Mouse (Mus musculus) right cerebral cortex, adult 18-20 months (tissue): ENCODE measurements around the gene Gm49601.

ENCODE experiments used
- DNase-seq: peaks from one replicate; pipeline ENCODE4 v3.0.0; 2022; ENCODE audit warnings: mixed read lengths

Gm49601 gene

GRCm38 (mm10) chr16:18628948-18629340 lies 2.7 kb upstream of the Gm49601 start:
- no peak for DNase-seq

GRCm38 (mm10) chr16:18628206-18628947 lies 2.1 kb upstream of the Gm49601 start:
- peak; percentile 63 for DNase-seq

- no peak for DNase-seq
Observed at GRCm38 (mm10) chr16:18627163-18627562, 936 bp upstream of the Gm49601 start.

DNA sequence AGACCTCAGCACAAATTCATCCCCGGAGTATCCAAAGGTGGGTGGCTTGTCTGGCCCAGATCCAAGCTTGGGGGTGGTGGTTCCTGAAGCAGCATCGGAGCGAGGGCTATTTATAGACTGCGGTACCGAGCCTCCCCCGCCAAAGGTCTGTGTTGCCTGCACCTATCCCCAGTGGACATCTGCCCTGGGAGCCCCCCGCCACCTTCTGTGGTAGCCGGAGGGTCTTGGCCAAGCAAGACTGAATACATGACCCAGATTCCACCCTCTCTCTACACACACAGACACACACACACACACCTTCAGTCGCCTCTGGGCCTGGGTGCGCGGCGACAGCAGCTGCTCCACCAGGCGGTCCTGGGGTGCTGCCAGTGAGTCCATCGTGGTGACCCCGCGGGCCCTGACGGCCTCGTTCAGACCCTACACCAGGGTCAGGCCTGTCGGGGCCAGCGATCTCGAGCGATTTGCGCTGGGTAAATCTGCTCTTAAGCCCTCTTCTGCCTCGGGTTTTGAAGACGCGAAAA lies 376 bp downstream of the Gm49601 start:
- peak; percentile 86 for DNase-seq

DNA sequence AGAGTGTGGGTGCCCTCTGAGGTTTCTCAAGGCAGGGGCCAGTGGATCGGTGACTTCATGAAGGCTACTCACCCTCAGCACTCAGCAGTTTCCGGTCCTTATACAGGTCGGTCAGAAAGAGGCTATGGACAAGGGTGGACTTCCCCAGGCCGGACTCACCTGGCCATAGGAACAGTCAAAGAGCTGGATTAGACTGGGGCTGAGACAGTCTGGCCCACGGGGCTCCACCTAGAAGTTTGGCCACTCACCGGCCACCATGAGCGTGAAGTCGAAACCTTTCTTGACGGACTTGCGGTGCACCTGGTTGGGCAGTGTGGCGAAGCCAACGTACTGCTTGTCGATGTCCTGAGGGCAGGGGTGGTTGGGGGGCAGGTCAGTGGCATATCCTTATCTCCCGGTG lies 1.1 kb downstream of the Gm49601 start:
- no peak for DNase-seq

DNA sequence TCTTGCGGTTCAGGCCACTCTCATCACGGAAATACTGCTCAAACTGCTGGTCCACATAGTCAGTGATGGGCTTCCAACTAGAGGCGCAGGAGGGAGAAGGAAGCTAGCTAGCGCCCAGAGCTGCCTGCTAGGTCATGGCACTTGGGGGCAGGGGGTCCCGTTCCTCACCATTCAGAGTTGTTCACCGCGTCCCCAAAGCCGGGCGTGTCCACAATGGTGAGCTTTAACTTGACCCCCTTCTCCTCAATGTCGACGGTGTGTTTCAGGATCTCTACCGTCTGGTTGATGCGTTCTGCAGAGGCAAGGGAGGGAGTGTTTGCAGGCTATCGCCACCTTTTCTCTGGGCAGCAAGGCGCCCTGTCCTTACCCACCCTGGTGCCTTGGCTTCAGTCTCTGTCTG lies 1.6 kb downstream of the Gm49601 start:
- no peak for DNase-seq

DNA sequence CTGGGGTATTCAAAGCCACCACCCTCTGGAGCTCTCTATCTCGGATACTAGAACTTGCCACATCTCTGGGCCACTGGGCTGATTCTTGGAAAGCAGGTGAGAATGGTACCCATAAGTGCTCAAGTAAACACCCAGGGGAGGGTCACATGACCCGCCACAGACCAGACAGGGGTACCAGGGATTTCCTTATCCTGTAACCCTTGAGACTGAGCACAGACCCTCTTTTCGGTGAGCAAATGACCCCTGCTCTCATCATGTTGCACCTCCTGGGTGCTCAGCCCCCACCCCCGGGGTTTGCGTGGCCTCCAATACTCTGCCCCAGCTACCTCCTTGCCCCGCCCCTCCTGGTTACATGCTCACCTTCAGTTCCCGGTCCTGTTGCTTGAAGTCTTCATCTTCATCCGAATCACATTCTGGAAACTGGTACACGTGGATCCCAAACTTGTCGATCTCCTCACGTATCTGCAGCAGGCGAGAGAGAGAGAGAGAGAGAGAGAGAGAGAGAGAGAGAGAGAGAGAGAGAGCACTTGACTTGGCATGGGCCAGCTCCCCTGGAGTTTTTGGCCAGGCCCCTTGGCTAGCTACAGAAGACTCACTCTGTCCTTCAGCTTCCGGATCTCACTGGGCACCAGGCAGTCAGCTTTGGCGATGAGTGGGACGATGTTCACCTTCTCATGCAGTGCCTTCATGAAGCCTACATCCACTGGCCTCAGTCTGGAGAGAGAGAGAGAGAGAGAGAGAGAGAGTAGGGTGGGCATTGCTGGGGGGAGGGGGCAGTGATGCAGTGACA lies 2.3 kb downstream of the Gm49601 start:
- DNase-seq: no peak

DNA sequence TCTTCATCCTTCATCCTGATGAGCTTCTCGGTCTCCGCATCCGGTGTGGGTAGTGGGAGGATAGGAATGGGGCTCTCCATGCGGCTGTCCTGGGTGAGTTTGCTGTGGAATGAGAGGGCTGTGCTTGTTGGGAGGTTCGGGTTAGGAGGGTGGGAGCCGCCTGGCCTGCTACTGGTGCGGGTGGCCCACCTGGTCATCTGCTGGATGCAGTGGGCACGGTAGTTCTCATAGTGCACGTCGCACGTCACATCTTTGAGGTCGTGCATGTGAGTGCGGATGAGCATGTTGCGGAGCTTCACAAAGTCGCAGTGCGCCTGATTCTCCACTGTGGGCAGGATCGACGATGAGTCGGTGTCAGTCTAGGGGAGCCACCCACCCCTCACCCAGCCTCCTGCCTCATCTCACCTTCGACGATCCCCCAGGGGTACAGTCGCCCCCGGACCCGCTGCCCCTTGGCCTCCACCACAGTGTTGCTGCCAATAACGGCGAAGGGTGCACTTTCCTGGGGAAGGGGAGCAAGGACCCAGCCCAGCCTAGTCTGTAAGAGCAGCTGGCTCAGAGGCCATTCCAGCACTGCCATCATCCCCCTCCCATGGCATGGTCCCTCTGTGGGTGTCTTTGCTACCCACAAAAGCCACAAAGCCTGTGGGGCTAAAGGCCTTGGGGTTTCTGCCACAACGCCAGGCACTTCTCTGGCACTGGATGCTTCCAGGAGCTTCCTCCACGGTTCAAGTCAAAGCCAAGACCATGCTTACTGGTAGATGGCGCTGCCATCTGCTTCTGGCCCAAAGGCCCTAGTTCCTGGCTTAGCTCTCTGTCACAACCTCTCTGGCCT lies 3.1 kb downstream of the Gm49601 start:
- DNase-seq: peak; percentile 46

DNA sequence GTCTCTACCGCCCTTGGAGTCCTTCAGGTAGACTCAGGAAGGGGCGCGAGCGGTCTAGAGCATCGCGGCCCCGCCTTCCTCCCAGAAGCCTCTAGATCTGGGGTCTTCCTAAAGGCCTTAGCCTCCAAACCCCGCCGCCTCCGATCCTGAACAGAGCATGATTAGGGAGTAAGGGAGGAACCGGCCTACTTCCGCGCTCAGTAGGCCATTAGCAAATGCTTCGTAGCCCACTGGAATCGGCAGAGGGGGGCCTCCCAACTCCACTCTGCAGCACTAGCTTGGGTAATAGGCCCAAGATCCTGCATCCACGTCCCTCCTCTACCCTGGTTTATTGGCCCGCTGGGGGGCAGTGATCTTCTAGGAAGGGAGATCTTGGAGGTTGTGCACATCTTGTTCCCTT lies 4.2 kb downstream of the Gm49601 start, which contains the start of gene Gp1bb:
Gene Gp1bb, minus strand, starts transcription at position 385 of the 400 bp plus-strand sequence.
- no peak for DNase-seq

DNA sequence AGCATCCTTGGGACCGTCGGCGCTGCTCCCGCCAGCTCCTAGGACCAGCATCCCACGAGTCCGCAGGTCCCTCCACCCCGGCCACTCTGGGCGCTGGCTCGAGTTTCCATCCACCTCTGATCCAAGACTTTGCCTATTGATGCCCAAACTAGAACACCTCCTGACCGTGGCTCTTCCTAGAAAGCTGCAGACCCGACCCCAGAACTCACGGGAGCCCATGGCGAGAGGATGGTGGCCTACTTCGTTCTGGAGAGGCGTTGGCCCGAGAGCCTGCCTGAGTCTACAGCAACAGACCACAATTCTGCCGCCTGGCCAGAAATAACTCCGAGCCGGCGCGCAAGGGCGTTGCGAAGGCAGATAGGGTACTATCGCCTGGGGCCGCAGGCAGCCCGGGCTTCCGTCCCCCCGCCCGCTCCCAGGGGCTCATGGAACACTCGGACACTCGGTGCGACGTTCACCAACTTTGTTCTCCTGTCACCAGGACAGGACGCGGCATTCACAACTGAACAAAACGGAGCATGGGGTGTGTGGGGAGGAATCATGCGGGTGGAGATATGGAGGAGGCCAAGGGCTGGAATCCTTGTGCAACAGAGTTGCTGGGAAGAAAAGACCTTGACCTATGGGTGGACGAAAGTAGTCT lies 4.7 kb downstream of the Gm49601 start:
- DNase-seq: peak; percentile 46

DNA sequence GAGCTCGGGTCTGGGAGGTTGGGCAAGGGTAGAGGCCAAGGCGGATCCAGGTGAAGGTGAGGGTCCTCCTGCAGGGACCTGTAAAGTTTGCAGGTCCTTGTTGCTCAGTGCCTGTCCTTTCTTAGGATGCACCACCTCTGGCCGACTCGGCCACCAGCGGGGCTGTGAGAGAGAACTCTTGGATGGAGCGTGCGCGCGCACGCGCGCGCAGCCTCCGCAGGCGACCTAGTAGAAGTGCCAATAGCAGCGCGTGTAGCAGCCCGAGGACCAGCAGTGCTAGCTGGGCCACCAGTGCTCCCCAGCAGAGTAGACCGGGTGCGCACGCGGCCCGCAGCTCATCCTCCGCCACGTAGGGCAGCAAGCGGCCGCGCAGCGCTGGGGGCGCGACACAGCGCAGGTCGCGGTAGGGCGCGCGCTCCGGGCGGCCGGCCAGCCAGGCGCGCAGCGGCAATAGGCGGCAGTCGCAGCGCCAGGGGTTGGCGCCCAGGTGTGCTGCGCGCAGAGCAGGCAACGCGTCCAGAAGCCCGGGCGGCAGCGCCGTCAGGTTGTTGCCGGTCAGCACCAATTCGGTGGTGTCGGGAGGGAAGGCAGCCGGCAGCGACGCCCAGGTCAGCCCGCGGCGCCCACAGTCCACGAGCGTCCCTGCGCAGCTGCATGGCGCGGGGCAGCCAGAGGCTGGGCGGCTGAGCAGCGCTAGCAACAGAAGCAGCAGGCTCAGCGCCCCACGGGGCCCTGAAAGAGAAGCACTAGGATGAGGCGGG lies 5.4 kb downstream of the Gm49601 start:
- DNase-seq: peak; percentile 60

DNA sequence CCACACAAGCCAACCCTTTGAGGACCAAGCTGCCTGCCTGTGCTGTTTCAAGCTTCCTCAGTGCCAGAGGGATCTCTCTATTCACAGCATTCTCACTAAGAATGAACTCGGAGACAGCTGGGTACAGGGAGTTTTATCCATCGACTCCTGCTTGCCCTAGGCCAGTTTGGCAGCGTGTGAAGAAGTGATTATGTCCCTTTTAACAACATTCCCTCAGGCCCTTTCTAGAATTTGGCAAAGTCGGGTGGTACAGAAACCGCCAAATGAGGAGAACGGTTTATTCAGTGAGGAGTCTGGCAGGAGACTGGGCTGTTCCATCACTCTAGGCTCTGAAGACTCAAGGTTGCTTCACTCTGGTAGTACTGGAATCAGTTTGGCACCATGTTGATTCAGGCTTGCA lies 6.0 kb downstream of the Gm49601 start:
- no peak for DNase-seq

DNA sequence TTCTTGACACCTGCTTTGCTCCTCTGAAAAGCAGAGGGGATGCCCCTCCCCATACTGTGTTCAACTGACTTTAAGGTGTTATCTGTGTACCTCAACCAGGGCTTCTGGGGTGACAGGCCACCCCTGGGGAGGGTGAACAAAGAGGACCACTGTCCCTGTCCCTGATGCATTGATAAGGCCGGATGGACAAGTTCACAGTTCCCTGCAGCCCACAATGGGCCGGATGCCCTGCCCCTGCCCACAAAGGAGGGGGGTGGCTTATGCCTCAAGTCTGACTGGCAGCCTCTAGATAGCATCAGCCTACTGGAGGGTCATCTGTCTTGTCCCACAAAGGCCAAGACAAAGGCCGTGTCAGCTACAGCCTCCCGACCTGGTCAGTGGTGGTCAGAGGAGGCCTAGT lies 7.1 kb downstream of the Gm49601 start:
- DNase-seq: no peak

- DNase-seq: no peak
Observed at GRCm38 (mm10) chr16:18618297-18618696, 7.9 kb downstream of the Gm49601 start.

GRCm38 (mm10) chr16:18617370-18618065 lies 8.7 kb downstream of the Gm49601 start:
- DNase-seq: peak; percentile 88

DNA sequence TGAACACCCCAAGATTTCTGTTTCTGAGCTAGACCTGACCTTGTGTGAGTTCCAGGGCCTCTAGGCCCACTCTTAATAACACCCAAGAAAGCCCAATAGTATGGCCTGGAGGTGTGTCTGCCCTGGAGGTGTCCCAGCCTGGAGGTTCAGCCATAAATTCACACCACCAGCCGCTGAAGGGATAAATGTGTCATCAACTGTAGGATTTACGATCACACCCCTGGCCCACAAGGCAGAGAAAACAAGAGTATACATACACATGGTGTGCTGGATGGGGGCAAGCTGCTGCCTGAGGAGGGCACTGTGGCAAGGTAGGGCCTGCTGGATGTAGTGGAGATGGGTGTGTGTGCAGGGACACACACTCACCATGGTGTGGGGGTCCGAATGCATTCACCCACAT lies 12.9 kb downstream of the Gm49601 start:
- DNase-seq: no peak

GRCm38 (mm10) chr16:18611752-18612151 lies 14.5 kb downstream of the Gm49601 start:
- no peak for DNase-seq

DNA sequence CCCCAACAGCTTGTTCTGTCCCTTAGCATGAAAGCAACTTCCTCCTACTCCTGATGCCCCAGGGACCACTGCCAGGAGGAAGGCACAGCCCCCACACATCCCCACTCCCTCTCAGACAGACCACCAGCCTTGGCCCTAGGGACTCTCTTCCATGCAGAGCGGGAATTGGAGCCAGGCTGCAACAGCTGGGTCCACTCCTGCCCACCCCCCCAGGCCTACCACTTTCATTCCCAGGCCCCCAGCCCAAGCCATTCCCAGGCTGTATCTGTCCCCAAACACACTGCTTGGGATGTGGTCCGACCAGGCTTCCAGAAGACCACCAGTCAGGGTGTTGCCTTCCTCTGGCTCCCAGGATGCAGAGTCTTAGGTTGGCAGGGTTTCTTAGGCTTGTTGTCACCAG lies 17.1 kb downstream of the Gm49601 start:
- DNase-seq: no peak

DNA sequence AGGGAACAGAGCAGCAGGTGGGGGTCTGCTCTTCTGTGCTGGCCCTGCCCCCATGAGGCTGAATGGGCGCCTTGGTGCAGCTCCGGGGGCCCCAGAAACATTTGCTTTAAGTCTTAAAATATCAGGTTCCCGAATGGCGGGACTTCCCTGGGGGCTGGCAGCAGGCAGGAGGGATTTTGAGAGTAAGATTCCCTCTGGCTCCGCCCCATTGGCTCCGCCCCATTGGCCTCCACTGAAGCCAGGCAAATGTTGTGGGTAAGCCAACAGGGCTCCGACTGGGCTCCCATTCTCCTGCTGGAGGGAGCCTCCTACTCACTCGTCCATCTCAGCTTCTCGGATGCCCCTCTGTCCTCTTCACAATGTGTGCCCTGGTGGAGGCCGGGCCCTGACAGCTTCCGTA lies 18.0 kb downstream of the Gm49601 start:
- no peak for DNase-seq

GRCm38 (mm10) chr16:18605705-18606104 lies 20.5 kb downstream of the Gm49601 start:
- DNase-seq: no peak

DNA sequence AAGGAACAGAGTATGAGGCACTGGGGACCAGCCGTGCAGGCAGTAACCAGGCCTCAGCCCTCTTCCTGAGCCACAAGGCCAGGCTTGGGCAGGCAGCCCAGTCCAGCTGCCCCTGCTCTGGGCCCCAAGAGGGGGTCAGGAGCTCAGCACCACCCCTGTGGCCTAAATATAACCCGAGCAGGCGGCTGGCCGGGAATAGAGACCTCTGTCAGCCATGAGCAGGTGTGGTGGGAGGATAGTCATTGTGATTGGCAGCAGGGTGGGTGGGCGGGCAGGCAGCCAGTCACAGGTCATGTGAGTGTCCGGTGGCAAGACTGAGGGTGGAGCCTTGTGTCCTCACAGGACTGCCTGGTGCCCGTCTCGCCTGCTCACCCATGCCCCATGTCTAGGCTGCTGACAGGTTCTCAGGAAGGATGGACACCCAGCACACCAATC lies 21.9 kb downstream of the Gm49601 start:
- DNase-seq: no peak
